Mouse (Mus musculus) hindbrain, embryonic 14.5 days (tissue): ENCODE data around the gene Wdr5. TPM values are rescaled to one million over a fixed set of nuclear protein-coding genes. Genes with fewer than 3 reads are reported as not detected.
A peak's percentile ranks its signal among the peaks of the same experiment; 100 is the strongest.
"Not testable (repeated sequence)": the region's sequence is repeated elsewhere in the genome, so short reads cannot be mapped to it uniquely, and the experiment has no call there.

Experiments used
- ATAC-seq: fragments of 200-750 bp; cut with Nextera tagmentation; 2 replicates; pipeline ENCODE4 v1.8.0; 2017; ENCODE audit warnings: moderate number of reproducible peaks, mild to moderate bottlenecking, moderate TSS enrichment, moderate library complexity; ENCODE audit not compliant: low FRiP score
- DNase-seq: peaks from one replicate; pipeline ENCODE4 v3.0.0-alpha.2; 2015; ENCODE audit warnings: low spot score
- H3K27ac ChIP-seq: fragments of 300-500 bp; sonication (generic); 2 replicates; pipeline ENCODE4 v1.5.1; 2014; ENCODE audit warnings: mild to moderate bottlenecking, moderate library complexity
- H3K27me3 ChIP-seq: fragments of 300-500 bp; sonication (generic); 2 replicates; pipeline ENCODE4 v1.6.1; 2014; ENCODE audit warnings: mild to moderate bottlenecking, low read length, mixed read lengths; ENCODE audit not compliant: control insufficient read depth, insufficient read depth
- H3K36me3 ChIP-seq: fragments of 300-500 bp; sonication (generic); replicated peaks from 2 replicates; pipeline ENCODE4 v1.6.1; 2014; ENCODE audit not compliant: control insufficient read depth, insufficient read depth
- H3K4me1 ChIP-seq: fragments of 300-500 bp; sonication (generic); replicated peaks from 2 replicates; pipeline ENCODE4 v1.6.1; 2014; ENCODE audit warnings: antibody characterized with exemption, low read length, mixed read lengths; ENCODE audit not compliant: control insufficient read depth, insufficient read depth
- H3K4me2 ChIP-seq: fragments of 300-500 bp; sonication (generic); replicated peaks from 2 replicates; pipeline ENCODE4 v1.6.1; 2014; ENCODE audit warnings: mild to moderate bottlenecking, moderate library complexity
- H3K4me3 ChIP-seq: fragments of 300-500 bp; sonication (generic); replicated peaks from 2 replicates; pipeline ENCODE4 v1.5.1; 2014; ENCODE audit warnings: mild to moderate bottlenecking, low read length
- H3K9ac ChIP-seq: fragments of 300-500 bp; sonication (generic); 2 replicates; pipeline ENCODE4 v1.6.1; 2014
- H3K9me3 ChIP-seq: fragments of 300-500 bp; sonication (generic); 2 replicates; pipeline ENCODE4 v1.6.1; 2016; ENCODE audit warnings: low read length; ENCODE audit not compliant: control insufficient read depth
- WGBS: fragments of 180-500 bp; shearing (Covaris S2); extraction: QIAGEN DNeasy Blood & Tissue Kit; methylation state at CpG from one replicate; pipeline ENCODE4 v1.1.7; 2014; 5-methylcytosine and 5-hydroxymethylcytosine counted together
- polyA plus RNA-seq: library from polyadenylated mRNA; unstranded; fragments of >200 nt; fragmentation: Nextera tagmentation; extraction: Ambion mirVana; gene quantifications from 2 replicates; pipeline ENCODE4 v1.2.1, GENCODE M21; 2014

Gene Wdr5
- polyA plus RNA-seq, 1 experiment from 2014 or later, result 39.1 TPM

GRCm38 (mm10) chr2:27544613-27545012, 29.7 kb downstream of the Wdr5 start:
- no peak for ATAC-seq
- DNase-seq, result no peak
- Histone ChIP-seq H3K27me3 (no peaks in the 10 kb centered on the region), H3K4me2 (no peak overlapping the region), H3K9me3 (no peaks in the 10 kb centered on the region), H3K27ac (no peak overlapping the region), H3K9ac (no peak overlapping the region), H3K4me1 (peaks cover 9% of the 10 kb centered on the region), H3K4me3 (no peak overlapping the region), H3K36me3 (0 out of 2 replicates have a peak, but pooled peaks cover 4% of the 10 kb centered on the region)
- 92% methylated on average over 6 of the region's 6 CpGs for WGBS

GRCm38 (mm10) chr2:27545517-27545916, 30.6 kb downstream of the Wdr5 start:
- not testable (repeated sequence) for H3K9me3 ChIP-seq, DNase-seq, H3K4me1 ChIP-seq, H3K27me3 ChIP-seq, H3K27ac ChIP-seq, H3K9ac ChIP-seq, H3K36me3 ChIP-seq, H3K4me3 ChIP-seq, ATAC-seq, H3K4me2 ChIP-seq
- WGBS, result 83% methylated on average over 3 of the region's 3 CpGs

GRCm38 (mm10) chr2:27546041-27546440, 31.1 kb downstream of the Wdr5 start:
- not testable (repeated sequence) for H3K4me1 ChIP-seq, H3K27me3 ChIP-seq, H3K27ac ChIP-seq, H3K4me2 ChIP-seq, ATAC-seq, H3K9me3 ChIP-seq, H3K9ac ChIP-seq, DNase-seq, H3K36me3 ChIP-seq, H3K4me3 ChIP-seq
- WGBS, result 96% methylated on average over 8 of the region's 8 CpGs

- Histone ChIP-seq H3K4me2 (no peak overlapping the region), H3K4me1 (no peaks in the 10 kb centered on the region), H3K27me3 (no peaks in the 10 kb centered on the region), H3K36me3 (0 out of 2 replicates have a peak, but pooled peaks cover 4% of the 10 kb centered on the region), H3K9ac (no peak overlapping the region), H3K27ac (no peak overlapping the region), H3K9me3 (no peaks in the 10 kb centered on the region), H3K4me3 (no peak overlapping the region)
- ATAC-seq (no peak), DNase-seq (no peak)
- WGBS, result 41% methylated on average over 1 of the region's 1 CpGs
These were observed 32.4 kb downstream of the Wdr5 start for GRCm38 (mm10) chr2:27547326-27547725.

GRCm38 (mm10) chr2:27547986-27548385, 33.0 kb downstream of the Wdr5 start:
- Histone ChIP-seq H3K36me3 (0 out of 2 replicates have a peak, but pooled peaks cover 4% of the 10 kb centered on the region), H3K27me3 (no peaks in the 10 kb centered on the region), H3K4me3 (no peak overlapping the region), H3K4me1 (no peaks in the 10 kb centered on the region), H3K9me3 (no peaks in the 10 kb centered on the region), H3K4me2 (no peak overlapping the region), H3K27ac (no peak overlapping the region), H3K9ac (no peak overlapping the region)
- no peak for DNase-seq
- ATAC-seq, result no peak
- WGBS, result 95% methylated on average over 2 of the region's 2 CpGs

- DNase-seq (no peak), ATAC-seq (no peak)
- H3K27ac ChIP-seq, result no peak overlapping the region
- no peaks in the 10 kb centered on the region for H3K36me3 ChIP-seq
- no peaks in the 10 kb centered on the region for H3K27me3 ChIP-seq
- no peaks in the 10 kb centered on the region for H3K9me3 ChIP-seq
- no peak overlapping the region for H3K9ac ChIP-seq
- no peak overlapping the region for H3K4me3 ChIP-seq
- H3K4me2 ChIP-seq, result no peak overlapping the region
- H3K4me1 ChIP-seq, result no peaks in the 10 kb centered on the region
- WGBS, result 88% methylated on average over 1 of the region's 1 CpGs
These were observed 33.9 kb downstream of the Wdr5 start for GRCm38 (mm10) chr2:27548664-27549369.

- ATAC-seq (no peak), DNase-seq (peak; percentile 87)
- H3K4me1 ChIP-seq, result no peaks in the 10 kb centered on the region
- no peak overlapping the region for H3K4me3 ChIP-seq
- 25% methylated on average over 7 of the region's 7 CpGs for WGBS
- no peaks in the 10 kb centered on the region for H3K27me3 ChIP-seq
- H3K27ac ChIP-seq, result no peak overlapping the region
- H3K9ac ChIP-seq, result no peak overlapping the region
- H3K9me3 ChIP-seq, result no peaks in the 10 kb centered on the region
- no peaks in the 10 kb centered on the region for H3K36me3 ChIP-seq
- H3K4me2 ChIP-seq, result no peak overlapping the region
These were observed 37.8 kb downstream of the Wdr5 start for GRCm38 (mm10) chr2:27552620-27553287.

GRCm38 (mm10) chr2:27554308-27554707, 39.4 kb downstream of the Wdr5 start:
- ATAC-seq (no peak), DNase-seq (no peak)
- Histone ChIP-seq H3K9ac (no peak overlapping the region), H3K4me3 (no peak overlapping the region), H3K4me2 (no peak overlapping the region), H3K36me3 (no peaks in the 10 kb centered on the region), H3K9me3 (no peaks in the 10 kb centered on the region), H3K27ac (no peak overlapping the region), H3K27me3 (no peaks in the 10 kb centered on the region), H3K4me1 (no peaks in the 10 kb centered on the region)
- WGBS, result 79% methylated on average over 9 of the region's 9 CpGs

- no peaks in the 10 kb centered on the region for H3K9me3 ChIP-seq
- H3K4me2 ChIP-seq, result no peak overlapping the region
- 89% methylated on average over 6 of the region's 6 CpGs for WGBS
- H3K9ac ChIP-seq, result no peak overlapping the region
- DNase-seq, result no peak
- H3K4me1 ChIP-seq, result no peaks in the 10 kb centered on the region
- no peaks in the 10 kb centered on the region for H3K36me3 ChIP-seq
- no peak overlapping the region for H3K27ac ChIP-seq
- H3K4me3 ChIP-seq, result no peak overlapping the region
- ATAC-seq, result no peak
- no peaks in the 10 kb centered on the region for H3K27me3 ChIP-seq
These were observed 42.0 kb downstream of the Wdr5 start for GRCm38 (mm10) chr2:27556921-27557320.
